Mouse (Mus musculus) heart, postnatal 0 days (tissue): ENCODE data around the gene Mbd3. TPM values are rescaled to one million over a fixed set of nuclear protein-coding genes. Genes with fewer than 3 reads are reported as not detected.

Experiments used
- ATAC-seq: fragments of 200-750 bp; cut with Nextera tagmentation; 2 replicates; pipeline ENCODE4 v1.8.0; 2017; ENCODE audit warnings: low read depth, moderate number of reproducible peaks, moderate library complexity; ENCODE audit not compliant: insufficient read depth
- DNase-seq: peaks from one replicate; pipeline ENCODE4 v3.0.0-alpha.2; 2016; ENCODE audit warnings: low spot score
- H3K27ac ChIP-seq: fragments of 300-500 bp; sonication (generic); 2 replicates; pipeline ENCODE4 v1.5.1; 2014; ENCODE audit warnings: low read depth, mild to moderate bottlenecking
- H3K27me3 ChIP-seq: fragments of 300-500 bp; sonication (generic); 2 replicates; pipeline ENCODE4 v1.6.1; 2014; ENCODE audit warnings: low read length, mixed read lengths; ENCODE audit not compliant: control insufficient read depth, insufficient read depth
- H3K36me3 ChIP-seq: fragments of 300-500 bp; sonication (generic); replicated peaks from 2 replicates; pipeline ENCODE4 v1.6.1; 2014; ENCODE audit warnings: low read length, mixed read lengths; ENCODE audit not compliant: control insufficient read depth, insufficient read depth
- H3K4me1 ChIP-seq: fragments of 300-500 bp; sonication (generic); 2 replicates; pipeline ENCODE4 v1.6.1; 2014; ENCODE audit warnings: antibody characterized with exemption; ENCODE audit not compliant: control insufficient read depth, insufficient read depth
- H3K4me2 ChIP-seq: fragments of 300-500 bp; sonication (generic); 2 replicates; pipeline ENCODE4 v1.6.1; 2014; ENCODE audit warnings: low read depth, mild to moderate bottlenecking, low read length, moderate library complexity
- H3K4me3 ChIP-seq: fragments of 300-500 bp; sonication (generic); 2 replicates; pipeline ENCODE4 v1.5.1; 2014; ENCODE audit warnings: low read depth, low read length
- H3K9ac ChIP-seq: fragments of 300-500 bp; sonication (generic); replicated peaks from 2 replicates; pipeline ENCODE4 v1.6.1; 2014; ENCODE audit warnings: low read depth, low read length, mixed read lengths
- H3K9me3 ChIP-seq: fragments of 300-500 bp; sonication (generic); replicated peaks from 2 replicates; pipeline ENCODE4 v1.6.1; 2016; ENCODE audit warnings: low read length; ENCODE audit not compliant: control insufficient read depth
- CTCF ChIP-seq: IDR thresholded peaks from 2 replicates; pipeline ENCODE4 v1.5.1; 2016; ENCODE audit warnings: antibody characterized with exemption, control low read depth, low read depth
- EP300 ChIP-seq: IDR thresholded peaks from 2 replicates; pipeline ENCODE4 v1.6.1; 2016; ENCODE audit warnings: antibody characterized with exemption, low read depth
- WGBS: fragments of 180-500 bp; shearing (Covaris S2); extraction: QIAGEN DNeasy Blood & Tissue Kit; methylation state at CpG from one replicate; pipeline ENCODE4 v1.1.7; 2014; 5-methylcytosine and 5-hydroxymethylcytosine counted together
- polyA plus RNA-seq: library from polyadenylated mRNA; unstranded; fragments of >200 nt; fragmentation: Nextera tagmentation; extraction: Ambion mirVana; gene quantifications from 2 replicates; pipeline ENCODE4 v1.2.1, GENCODE M21; 2015
- total RNA-seq: library from RNA; depleted of rRNA; stranded (reverse); fragments of >200 nt; gene quantifications from 2 replicates; pipeline ENCODE4 v1.2.3, GENCODE M21; 2014; ENCODE audit warnings: low replicate concordance

Mbd3 gene
- total and polyA plus RNA-seq, 2 experiments from 2014 or later, result 35.3 to 75.6 TPM

GRCm38 (mm10) chr10:80417841-80418240, 18.5 kb upstream of the Mbd3 start:
- no peak for TF ChIP-seq CTCF
- TF ChIP-seq EP300, result no peak
- no peak overlapping the region for H3K9ac ChIP-seq
- no peak overlapping the region for H3K27ac ChIP-seq
- H3K36me3 ChIP-seq, result peaks cover 89% of the 10 kb centered on the region
- ATAC-seq (no peak), DNase-seq (no peak)
- peaks cover 5% of the 10 kb centered on the region; the same call in 1 of the 2 replicates for H3K4me1 ChIP-seq
- H3K27me3 ChIP-seq, result no peaks in the 10 kb centered on the region
- H3K4me2 ChIP-seq, result no peak overlapping the region
- WGBS, result 91% methylated on average over 1 of the region's 1 CpGs
- H3K9me3 ChIP-seq, result no peaks in the 10 kb centered on the region
- H3K4me3 ChIP-seq, result no peak overlapping the region

GRCm38 (mm10) chr10:80417371-80417770, 18.0 kb upstream of the Mbd3 start:
- no peak for DNase-seq
- no peak overlapping the region for H3K4me2 ChIP-seq
- H3K9ac ChIP-seq, result no peak overlapping the region
- TF ChIP-seq EP300 (no peak), CTCF (no peak)
- peaks cover 3% of the 10 kb centered on the region; the same call in 1 of the 2 replicates for H3K4me1 ChIP-seq
- peaks cover 93% of the 10 kb centered on the region for H3K36me3 ChIP-seq
- no peaks in the 10 kb centered on the region for H3K27me3 ChIP-seq
- no peak for ATAC-seq
- no peak overlapping the region for H3K27ac ChIP-seq
- no peak overlapping the region for H3K4me3 ChIP-seq
- WGBS, result 93% methylated on average over 9 of the region's 10 CpGs
- no peaks in the 10 kb centered on the region for H3K9me3 ChIP-seq

GRCm38 (mm10) chr10:80415566-80415965, 16.2 kb upstream of the Mbd3 start:
- TF ChIP-seq CTCF (no peak), EP300 (no peak)
- Histone ChIP-seq H3K9ac (no peak overlapping the region), H3K4me3 (no peak overlapping the region), H3K36me3 (peaks cover 94% of the 10 kb centered on the region), H3K4me1 (no peaks in the 10 kb centered on the region), H3K4me2 (no peak overlapping the region), H3K9me3 (no peaks in the 10 kb centered on the region), H3K27me3 (no peaks in the 10 kb centered on the region), H3K27ac (no peak overlapping the region)
- DNase-seq (no peak), ATAC-seq (no peak)
- 89% methylated on average over 7 of the region's 7 CpGs for WGBS

GRCm38 (mm10) chr10:80412656-80413541, 13.5 kb upstream of the Mbd3 start:
- Histone ChIP-seq H3K36me3 (peaks cover 87% of the 10 kb centered on the region), H3K4me1 (no peaks in the 10 kb centered on the region), H3K4me2 (no peak overlapping the region), H3K27ac (peak overlapping the region; percentile 30; the same call in 1 of the 2 replicates), H3K9ac (no peak overlapping the region), H3K4me3 (no peak overlapping the region), H3K27me3 (no peaks in the 10 kb centered on the region), H3K9me3 (no peaks in the 10 kb centered on the region)
- DNase-seq, result no peak
- WGBS, result 79% methylated on average over 41 of the region's 44 CpGs
- TF ChIP-seq CTCF (no peak), EP300 (no peak)
- peak; percentile 52 for ATAC-seq

- Histone ChIP-seq H3K9me3 (no peaks in the 10 kb centered on the region), H3K9ac (peak overlapping the region; percentile 87; the same call in 1 of the 2 replicates), H3K27me3 (no peaks in the 10 kb centered on the region), H3K36me3 (peaks cover 56% of the 10 kb centered on the region), H3K4me1 (peaks cover 18% of the 10 kb centered on the region), H3K4me3 (no peak overlapping the region), H3K27ac (no peak overlapping the region), H3K4me2 (no peak overlapping the region)
- TF ChIP-seq CTCF, result no peak
- no peak for TF ChIP-seq EP300
- DNase-seq (no peak), ATAC-seq (no peak)
- 47% methylated on average over 4 of the region's 4 CpGs for WGBS
These were observed 8.6 kb upstream of the Mbd3 start for GRCm38 (mm10) chr10:80407924-80408323.
